Mouse (Mus musculus): ENCODE data around the gene Zfp385a.

Gene Zfp385a

DNA sequence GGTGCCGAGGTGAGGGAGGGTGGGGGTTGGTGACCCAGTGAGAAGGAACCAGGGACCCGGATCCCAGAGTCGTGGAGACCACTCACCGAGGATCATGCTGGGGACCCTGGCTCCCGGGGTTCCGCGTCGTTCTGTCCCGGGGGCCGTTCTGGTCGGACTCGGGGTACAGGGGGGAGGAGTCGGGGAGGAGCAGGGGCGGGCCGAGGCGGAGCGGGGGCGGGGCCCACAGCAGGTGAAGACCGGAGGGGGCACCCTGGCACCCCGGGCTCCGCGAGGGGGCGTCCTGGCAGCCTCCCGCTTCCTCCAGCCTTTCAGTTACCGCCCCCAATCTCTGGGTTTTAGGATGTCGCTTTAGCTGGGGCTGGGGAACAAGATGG is at the start of gene Zfp385a:
TSS of gene Zfp385a (minus strand) at position 133 of the 377 bp plus-strand sequence.
- no peak for DNase-seq (ENCODE audit: low spot score in 2 of 2)

DNA sequence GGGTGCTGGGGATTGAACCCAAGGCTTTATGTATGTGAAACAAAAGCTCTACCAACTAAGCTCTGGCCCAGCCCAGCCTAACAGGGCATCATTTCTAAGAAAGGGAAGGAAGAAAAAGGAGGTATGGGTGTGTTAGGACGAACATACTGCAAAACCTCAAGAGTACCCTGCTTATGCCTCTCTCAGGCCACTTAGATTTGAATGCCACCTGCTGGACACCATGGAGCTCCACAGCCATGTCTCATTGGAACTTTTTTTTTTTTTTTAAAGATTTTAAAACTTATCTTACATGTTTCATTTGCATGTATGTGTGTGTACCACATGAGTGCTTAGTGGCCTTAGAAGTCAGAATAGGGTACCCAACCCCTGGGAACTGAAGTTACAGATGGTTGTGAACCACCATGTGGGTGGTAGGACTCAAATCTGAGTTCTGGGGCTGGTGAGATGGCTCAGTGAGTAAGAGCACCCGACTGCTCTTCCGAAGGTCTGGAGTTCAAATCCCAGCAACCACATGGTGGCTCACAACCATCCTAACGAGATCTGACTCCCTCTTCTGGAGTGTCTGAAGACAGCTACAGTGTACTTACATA is 48.8 kb upstream of the Zfp385a start:
- DNase-seq (ENCODE audit: low spot score in 2 of 2) = no peak

DNA sequence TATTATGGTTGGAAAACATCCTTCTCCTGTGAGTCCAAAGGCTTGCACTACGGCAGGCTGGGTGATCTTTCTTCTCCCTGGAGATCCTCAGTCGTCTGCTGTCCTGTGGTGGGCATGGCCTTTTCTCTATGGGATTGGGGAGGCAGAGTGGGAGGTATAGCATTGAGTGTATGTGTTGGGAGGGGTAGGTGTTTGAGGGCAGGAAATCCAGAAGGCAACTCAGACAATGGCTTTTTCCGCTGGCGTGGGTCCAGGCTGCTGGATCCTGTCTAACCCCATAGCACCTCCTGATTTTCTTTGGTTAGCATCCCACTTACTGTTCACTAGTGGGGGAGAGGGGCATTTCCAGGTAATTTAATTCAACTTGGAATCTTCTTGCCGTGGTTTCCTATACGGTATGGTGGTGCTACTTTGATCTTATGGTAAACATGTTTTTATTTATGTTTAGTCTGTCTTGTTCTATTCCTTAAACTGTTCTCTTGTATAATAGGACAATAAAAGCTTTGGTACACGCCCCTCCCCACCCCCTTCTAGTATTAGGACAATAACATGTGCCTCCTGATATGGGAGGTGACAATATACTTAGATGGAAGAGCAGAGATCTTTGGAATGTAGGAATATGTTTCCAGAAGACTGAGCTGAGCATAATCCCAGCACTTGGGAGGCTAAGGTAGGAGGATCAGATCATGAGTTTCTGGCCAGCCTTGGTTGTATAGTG is 44.0 kb upstream of the Zfp385a start:
- peak; percentile 81 for DNase-seq (ENCODE audit: low spot score in 2 of 2)

DNA sequence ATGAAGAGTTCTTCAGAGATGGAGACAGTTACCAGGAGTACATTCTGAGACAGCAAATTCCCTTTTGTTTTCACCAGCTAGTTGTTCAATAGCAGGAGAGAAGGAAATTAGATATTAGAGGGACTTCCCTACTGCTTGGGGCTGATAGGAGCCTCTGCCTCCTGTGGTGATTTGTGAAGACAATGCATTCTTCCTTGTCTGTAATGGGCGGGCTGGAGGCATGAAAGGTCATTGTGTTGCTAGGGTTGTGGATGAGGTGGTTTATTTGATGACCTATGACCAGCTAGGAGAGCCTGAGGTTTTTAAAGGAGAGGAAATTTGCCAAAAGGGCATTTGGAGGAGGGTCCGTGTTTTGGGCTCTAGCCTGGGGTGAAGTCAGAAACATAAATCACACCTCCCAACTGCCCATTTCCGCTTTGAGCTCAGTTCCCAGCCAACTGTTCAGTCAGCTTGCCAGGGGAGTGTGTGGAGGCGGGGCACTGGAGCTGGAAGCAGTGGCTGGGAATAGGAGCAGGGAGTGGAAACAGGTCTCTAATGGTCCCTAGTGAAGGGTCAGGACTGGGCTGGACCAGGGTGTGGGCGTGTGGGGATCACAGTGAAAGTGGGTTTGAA is 43.0 kb upstream of the Zfp385a start:
- DNase-seq (ENCODE audit: low spot score in 2 of 2) = peak; percentile 78 to 83

DNA sequence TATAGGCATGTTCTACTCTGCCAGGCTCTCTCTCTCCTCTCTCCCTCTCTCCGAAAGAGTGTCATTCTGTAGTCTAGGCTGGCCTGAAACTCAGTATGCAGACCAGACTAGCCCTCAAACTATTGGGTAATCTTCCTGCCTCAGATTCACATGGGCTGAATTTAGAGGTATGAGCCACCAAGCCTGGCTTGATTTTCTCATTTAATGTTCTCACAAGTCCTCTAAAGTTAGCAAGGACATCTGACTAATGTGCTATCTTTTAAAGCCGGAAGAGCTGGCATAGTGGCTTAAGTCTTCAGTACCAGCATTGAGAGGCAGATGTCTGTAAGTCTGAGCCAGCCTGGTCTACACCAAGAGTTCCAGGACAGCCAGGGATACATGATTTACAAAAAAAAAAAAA is 42.2 kb upstream of the Zfp385a start:
- no peak for DNase-seq (ENCODE audit: low spot score in 2 of 2)

DNA sequence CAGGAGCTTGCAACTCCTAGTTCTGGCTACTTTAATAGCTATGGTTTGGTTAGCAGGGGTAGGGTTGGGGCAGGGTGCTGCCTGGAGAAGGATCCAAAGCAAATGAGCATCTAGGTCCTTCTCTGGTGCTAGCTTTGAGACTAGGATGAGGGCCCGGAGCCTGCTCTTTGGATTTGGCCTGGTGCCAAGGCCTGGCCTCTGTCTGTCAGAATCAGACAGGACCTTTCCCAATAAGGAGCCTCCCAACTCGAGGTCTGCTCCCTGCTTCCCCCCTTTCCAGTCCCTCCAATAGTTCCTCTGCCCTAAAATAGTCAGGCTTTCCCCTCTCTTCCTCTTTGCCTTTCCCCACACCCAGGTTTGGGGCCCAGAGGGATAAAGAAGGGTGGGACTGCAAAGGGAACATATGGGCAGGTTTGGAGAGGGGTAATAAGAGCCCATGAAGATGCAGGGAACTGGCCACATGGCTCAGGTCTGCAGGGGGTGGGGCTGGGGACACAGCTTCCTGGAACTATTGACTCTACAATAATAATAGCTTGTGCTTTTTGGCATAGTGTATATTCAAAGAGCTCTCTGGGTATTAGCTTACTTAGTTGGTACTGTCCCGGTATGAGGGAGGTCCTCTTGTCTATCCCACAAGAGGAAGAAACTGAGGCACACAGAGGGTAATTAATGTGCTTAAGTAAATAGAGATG is 38.9 kb upstream of the Zfp385a start:
- peak in 1 of 2 experiments; percentile 44 for DNase-seq (ENCODE audit: low spot score in 2 of 2)

DNA sequence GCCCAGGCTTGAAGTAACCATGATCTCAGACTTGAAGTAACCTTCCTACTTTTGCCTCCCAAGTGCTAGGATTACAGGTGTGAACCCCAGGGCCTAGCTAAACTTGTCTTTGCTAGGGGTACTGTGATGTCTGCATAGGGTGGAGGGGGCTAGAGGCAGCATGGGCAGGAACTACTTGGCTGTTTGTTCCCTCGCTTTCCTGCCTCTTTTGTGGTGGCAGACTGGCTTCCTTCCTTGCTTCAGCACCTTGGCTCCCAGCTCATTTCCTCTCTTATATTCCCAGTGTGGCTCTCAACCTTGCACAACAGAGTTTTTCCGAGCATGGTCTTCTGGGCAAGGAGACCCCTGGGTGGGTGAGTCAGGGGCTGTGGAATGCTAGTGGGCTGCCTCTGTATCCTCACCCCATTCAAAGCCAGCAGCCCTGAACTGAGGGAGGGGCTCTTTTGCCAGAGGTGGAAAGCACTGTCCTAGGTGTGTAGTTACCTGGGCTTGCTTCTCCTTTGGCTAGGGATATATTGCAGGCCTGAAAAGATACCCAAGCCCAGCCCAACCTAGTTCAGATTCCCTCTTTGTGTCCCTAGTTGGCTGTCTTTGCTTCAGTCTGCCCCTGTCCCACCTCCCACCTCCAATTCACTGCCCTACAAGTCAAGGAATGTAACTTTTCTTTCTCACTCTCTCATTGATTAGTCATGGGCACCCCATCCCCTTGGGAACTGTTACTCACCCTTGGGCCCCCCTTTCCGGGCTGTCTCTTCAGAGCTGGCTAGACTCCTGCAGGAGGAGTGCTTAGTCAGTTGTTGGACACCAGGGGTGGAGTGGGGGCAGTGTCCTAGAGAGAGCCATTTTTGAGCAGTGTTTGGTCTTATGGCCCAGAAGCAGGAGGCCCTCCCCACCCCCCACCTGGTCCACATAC is 38.1 kb upstream of the Zfp385a start:
- DNase-seq (ENCODE audit: low spot score in 2 of 2) = no peak

DNA sequence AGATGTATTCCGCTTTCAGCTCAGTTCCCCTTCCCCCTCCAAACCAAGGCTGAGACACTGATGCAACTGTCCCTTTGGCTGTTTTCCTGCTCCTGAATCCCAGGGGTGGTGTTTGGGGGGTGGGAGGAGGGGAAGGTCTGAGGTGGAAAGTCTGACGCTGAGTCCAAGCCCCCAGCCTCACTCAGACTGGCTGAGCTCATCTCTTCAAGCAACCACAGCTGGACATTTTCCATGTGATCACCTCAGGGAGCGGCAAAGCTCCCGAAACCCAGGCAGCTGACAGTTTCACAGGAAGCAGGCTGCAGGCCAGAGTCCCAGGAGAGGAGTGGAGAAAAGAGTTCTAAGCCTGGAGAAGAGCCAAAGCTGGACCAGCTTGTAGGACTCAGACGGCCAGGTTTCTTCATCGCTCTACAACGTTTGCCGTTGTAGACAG is 37.0 kb upstream of the Zfp385a start:
- peak; percentile 65 to 77 for DNase-seq (ENCODE audit: low spot score in 2 of 2)

DNA sequence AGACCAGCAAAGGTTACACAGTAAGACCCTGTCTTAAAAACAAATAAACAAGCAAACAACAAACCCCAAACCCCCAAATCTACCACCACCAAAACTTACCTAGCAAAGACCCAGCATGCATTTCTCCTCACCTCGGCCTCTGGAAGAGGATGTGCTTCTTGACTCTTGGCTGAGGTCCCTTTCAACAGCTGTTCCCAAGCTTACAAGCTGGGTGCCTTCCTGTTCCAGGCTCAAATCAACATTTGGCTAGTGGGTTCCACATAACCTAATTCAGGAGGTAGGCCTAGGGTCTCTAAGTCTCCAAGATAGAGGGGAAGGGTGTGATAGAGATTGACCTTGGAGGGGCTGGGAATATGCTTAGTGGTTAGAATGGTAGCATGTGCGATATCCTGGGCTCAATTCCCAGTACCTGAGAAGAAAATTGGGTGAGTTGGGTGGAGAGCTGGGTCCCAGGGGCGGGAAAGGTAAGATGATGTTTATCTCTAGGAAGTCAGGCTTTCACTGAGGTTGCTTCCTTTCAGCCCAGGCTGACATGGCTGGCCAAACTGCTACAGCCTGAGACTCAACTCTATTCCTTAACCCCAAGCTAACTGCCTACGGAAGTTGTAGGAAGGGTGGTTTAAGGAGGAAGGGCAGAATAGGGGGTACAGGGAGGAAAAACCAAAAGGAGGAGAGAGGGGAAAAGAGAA is 35.4 kb upstream of the Zfp385a start:
- peak; percentile 57 to 58 for DNase-seq (ENCODE audit: low spot score in 2 of 2)

DNA sequence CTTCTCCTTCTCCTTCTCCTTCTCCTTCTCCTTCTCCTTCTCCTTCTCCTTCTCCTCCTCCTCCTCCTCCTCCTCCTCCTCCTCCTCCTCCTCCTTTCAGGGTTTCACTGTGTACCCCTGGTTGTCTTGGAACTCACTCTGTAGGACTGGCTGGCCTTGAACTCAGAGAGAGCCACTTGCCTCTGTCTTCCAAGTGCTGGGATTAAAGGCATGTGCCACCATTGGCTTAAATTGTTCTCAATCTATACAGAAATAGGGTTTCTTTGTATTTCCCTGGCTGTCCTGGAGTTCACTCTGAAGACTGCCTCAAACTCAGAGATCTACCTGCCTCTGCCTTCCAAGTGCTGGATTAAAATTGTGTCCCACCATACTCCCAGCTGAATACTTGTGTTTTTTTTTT is 32.6 kb upstream of the Zfp385a start:
- no peak for DNase-seq (ENCODE audit: low spot score in 2 of 2)

DNA sequence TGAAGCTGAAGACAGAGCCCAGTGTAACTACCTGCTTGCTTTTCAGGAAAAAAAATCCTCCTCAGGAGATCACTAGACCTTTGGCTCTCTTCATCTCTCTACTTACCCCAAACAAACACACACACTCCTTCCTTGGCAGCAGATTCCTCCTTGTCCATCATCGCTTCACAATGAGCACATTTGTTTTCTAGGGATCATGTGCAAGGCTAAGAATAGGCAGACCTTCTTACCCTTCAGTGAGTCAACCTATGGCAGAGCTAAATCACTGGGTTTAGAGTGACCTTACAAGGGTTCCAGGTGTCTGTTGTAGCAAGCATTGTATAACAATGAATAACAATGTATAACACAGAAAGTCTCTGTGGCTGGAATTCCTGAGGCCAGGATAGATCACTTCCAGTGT is 31.8 kb upstream of the Zfp385a start:
- DNase-seq (ENCODE audit: low spot score in 2 of 2) = peak in 1 of 2 experiments; percentile 10

DNA sequence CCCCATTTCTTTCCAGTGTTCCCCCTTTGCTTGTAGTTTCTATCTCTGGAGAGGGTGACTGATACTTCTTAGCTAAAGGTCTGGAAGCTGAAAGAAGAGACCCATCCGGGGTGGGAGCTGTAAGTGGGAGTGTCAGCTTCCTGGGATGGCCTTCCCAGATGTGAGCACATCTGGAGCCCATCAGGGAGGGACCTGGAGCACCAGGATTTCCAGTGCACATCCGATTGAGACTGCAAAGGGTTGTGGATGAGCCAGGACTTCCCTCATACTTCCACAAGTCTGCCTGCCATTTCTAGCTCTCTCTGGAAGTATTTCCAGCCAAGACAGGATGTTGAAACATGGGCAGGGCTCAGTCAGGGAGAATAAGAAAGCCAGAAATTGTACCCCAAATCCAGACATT is 31.3 kb upstream of the Zfp385a start:
- peak; percentile 64 to 70 for DNase-seq (ENCODE audit: low spot score in 2 of 2)

DNA sequence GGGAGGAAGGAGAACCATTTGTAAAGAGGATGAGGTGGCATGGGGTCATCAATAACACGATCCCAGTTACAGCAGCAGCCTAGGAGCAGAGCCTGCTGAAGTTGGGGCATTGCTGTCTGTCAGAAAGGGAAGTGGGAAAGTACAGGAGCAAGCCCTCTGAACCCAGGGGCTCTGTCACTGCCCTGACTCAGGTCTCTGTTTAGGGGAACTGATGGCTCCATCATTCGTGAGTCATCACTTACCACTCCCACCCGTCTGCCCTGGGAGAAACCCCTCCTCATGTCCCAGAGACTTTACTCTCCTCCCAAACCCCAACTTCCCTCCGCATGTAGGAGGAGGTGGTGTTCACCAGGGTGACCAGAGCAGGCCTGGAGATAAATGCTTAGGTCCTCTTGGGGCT is 30.6 kb upstream of the Zfp385a start:
- DNase-seq (ENCODE audit: low spot score in 2 of 2) = no peak

DNA sequence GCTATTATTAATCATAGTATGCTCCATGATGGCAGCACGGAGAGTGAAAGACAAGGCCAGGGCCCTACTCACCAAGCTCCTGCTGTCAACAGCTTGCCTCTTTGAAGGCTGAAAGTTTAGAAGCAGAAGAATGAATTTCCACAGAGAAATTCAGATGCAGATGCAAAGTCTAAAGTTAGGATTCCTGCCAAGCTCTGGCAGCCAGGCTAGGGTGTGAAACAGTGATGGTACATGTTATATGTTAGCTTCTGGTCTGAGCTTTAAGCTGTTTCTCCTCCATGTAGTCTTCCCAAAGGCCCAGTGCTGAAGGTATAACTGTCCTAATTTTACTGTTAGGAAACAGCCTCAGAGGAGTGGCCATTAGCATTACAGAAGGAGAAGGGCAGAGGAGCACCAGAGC is 29.2 kb upstream of the Zfp385a start:
- DNase-seq (ENCODE audit: low spot score in 2 of 2) = no peak

DNA sequence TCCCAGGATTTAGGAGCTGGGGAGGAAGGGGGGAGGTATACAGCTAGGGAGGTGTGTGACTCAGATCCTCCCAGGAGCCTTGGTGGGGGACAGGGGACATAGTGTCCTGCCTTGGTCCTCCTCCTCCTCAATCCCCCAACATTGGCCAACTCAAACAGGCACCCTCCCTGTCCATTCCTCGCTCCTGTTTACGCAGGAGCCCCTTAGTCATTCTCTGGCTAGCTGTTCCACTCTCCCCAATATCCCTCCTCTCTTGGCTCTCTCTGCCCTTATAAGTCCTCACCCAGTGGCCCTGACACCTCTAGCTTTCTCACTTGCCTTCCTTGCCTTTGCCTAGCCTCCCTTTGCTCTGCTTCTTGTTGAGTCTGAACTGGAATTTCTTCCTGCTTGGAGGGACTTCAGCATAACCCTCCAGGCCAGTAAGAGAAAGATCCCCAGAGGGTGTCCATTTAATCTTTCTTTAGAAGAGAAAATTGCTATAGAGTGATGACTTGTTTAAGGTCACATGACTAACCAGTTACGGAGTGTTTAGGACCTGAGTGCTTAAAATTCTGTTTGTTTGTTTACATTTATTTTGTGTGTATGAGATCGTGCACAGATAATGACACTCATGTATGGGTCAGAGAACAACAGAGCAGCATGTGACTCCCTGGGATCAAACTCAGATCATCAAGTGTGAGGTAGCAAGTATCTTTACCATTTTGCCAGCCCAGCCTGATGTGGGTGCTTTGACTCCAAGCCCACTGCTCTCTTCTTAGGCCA is 28.5 kb upstream of the Zfp385a start:
- peak; percentile 58 to 73 for DNase-seq (ENCODE audit: low spot score in 2 of 2)

DNA sequence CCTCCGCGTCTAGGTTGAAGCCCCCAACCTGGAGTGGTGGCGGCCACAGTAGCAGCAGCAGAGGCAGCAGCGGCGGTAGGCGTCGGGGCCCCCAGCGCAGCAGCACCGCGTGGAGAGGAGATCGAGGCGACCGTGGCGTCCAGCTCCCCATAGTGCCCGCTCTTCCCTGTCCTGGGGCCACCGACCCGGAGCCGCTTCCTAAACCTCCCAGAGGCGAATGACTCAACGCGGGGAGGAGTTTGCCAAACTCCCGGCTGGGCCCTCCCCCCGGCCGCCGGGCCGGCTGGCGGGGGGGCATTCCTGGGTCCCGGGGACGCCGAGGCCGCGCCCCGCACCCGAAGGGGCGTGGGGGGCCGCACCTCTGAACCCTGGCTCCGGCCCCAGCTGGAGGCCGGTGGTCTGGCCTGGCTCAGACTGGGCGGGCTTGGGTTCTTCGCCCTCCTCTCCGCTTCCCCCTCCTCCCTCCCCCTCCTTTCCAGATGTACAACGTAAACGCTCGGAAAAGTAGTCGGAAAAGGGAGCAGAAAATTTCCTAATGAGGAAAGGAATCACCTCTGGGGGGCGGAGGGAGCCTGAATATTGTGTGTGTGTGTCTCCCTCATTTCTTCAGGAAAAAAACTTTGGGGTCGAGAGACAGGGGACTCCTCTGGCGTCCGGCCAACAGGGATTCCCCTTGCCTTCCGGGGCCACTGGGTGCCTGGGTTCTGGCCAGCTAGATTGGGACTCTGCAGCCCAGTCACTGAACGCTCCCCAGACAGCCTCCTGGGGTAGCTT is 26.7 kb upstream of the Zfp385a start, which contains the start of gene Itga5:
TSS of gene Itga5 (minus strand) at position 388 of the 774 bp plus-strand sequence.
- peak; percentile 89 for DNase-seq (ENCODE audit: low spot score in 2 of 2)

DNA sequence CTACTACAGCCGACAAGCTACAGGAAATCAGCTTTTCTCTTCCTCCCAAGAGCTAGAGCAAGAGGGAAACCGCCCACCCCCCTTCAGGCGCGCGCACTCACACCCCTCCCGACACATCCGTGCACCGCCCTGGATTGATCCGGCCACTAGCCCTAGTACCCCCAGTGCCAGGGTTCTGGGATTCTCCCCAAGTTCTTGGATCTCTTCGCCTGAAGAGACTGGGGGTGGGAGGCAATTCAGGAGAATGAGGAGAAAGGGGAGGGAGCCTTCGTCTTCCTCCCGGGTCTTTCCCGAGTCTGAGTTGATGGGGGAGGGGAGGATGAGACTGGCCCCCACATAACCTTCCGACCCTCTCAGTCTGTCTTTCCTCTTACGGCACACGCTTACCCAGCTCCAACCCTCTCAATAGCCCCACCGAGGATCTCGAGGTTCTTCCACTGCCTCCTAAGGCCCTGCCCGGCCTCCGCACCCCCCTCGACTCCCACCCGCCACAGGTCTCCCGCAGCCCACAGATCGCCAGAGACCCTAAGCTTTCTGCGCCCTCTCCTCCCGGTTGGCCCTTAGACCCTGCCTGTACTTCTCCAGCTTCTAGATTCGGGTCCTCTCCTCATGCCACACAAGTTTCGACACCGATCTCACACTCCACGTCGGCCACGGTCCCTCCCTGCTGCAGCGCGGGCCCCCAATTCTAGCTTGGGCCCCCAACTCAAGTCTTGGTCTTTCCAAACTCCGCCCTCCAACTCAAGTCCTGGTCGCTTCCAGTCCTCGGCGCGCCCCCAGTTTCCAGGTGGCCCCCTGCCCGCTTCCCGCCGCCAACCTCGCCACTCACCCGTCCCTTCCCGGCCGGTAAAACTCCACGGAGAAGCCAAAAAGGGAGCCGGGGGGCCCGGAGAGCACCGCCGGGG is 25.8 kb upstream of the Zfp385a start:
- DNase-seq (ENCODE audit: low spot score in 2 of 2) = peak; percentile 70 to 74

DNA sequence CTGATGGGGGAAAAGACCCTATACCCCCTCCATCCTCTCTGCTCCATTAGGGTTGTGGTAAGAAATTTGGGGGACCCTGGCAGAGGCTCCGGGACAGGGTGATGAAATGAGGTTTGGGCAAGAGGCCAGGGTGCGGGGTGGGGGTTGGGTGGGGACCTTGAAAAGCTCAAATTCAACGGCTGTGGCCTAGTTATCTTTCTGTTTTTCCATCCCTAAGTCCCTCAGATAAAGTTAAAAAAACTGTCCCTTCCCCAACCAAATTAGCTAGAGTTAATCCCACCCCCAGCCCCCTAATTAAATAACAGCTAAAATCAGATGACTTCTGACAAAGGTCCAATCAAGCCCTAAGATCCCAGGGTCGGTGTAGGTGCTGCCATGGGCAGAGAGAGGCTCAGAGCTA is 24.9 kb upstream of the Zfp385a start:
- DNase-seq (ENCODE audit: low spot score in 2 of 2) = no peak

Measured in heart, adult 9 months (tissue).